Mouse (Mus musculus): ENCODE results near the gene Nr4a1.
A peak's percentile ranks its signal among the peaks of the same experiment; 100 is the strongest.

The Nr4a1 gene

GRCm38 (mm10) chr15:101233183-101233582, 20.9 kb upstream of the Nr4a1 start:
- no peak for DNase-seq (ENCODE audit: low read depth, low spot score)

DNA sequence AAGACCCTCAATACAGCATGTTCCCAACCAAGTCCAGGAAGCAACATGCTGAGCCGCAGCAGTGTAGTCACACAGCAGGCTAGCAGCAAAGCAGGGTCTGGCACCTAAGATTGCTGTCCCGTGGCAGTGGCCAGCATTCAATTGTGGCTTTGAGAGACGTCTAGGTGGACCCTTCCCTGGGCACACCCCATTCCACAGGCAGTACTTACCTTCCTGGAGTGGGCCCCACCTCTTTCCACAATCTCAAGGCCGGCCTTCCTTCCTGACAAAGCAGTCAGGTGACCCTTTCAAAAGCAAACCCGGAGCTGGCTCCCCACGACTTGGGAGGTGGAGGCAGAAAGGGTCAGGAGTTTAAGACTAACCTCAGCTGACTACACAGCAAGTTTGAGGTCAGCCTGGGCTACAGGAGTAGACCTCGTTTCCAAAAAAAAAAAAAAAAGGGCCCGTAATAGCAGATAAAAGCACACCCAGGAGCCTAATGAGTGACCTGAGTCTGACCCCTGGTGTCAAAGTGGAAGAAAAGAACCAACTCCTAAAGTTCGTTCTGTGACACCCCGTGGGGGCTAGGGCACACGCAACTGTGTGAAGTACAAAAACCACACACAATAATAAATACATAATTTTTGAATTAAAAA, 20.3 kb upstream of the Nr4a1 start:
- no peak for DNase-seq (ENCODE audit: low read depth, low spot score)

DNA sequence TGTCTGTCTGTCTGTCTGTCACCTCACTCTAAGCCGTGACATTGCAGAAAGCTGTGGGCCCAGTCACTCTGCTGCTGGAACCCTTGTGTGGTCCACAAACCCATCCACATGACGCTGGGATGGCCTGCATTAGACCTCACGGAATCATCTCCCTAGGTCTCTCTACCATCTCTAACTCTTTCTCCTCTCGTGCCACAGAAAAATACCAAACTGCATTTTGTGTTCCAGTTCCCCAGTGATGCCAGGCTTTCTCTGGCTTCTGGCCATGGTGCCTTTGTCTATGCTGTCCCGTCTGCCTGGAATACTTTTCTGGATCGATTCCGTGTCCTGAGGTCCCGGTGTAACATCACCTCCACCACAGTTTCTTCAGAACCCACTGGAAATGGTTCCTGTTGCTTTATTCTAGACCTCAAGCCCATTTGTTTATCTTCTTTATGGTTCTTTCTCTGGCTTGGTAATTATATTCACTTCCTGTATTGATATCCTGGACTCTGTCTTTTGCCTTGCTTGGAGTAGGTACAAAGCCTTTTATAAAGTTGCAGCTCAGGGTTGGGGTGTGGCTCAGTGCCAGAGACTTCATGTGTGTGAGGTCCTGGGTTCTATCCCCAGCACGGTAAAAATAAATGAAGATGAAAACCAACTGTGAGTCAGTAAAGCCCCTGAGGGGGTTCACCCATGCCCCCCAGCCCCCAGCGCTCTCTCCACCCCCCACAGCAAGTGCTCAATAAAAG, 19.3 kb upstream of the Nr4a1 start:
- DNase-seq (ENCODE audit: low read depth, low spot score), result no peak

GRCm38 (mm10) chr15:101235342-101235698, 18.7 kb upstream of the Nr4a1 start:
- DNase-seq (ENCODE audit: low read depth, low spot score), result no peak

GRCm38 (mm10) chr15:101235728-101236327, 18.2 kb upstream of the Nr4a1 start:
- DNase-seq (ENCODE audit: low read depth, low spot score), result no peak

DNA sequence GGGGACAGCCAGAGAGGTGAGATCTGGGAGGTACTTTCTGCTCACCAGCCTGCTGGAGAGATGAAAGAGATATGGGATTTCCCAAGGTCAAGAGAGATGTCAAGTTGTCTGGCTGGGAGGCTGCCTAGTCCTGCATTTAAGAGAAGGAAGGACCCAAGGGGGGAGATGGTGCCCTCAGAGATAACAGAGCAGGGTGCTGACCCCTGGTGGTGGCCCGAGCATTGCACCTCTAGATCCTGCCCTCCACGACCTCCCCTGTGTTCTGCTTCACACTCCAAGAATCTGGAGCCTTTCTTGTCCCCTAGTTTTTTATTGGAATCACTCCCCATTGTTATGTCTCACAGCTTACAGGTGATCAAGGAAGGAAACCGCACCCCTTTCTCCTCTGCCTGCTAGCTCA, 17.2 kb upstream of the Nr4a1 start:
- peak; percentile 53 for DNase-seq (ENCODE audit: low read depth, low spot score)

- DNase-seq (ENCODE audit: low read depth, low spot score), result peak; percentile 61
These were observed 15.1 kb upstream of the Nr4a1 start for GRCm38 (mm10) chr15:101238885-101239511.

GRCm38 (mm10) chr15:101239821-101240220, 14.2 kb upstream of the Nr4a1 start:
- DNase-seq (ENCODE audit: low read depth, low spot score), result no peak

DNA sequence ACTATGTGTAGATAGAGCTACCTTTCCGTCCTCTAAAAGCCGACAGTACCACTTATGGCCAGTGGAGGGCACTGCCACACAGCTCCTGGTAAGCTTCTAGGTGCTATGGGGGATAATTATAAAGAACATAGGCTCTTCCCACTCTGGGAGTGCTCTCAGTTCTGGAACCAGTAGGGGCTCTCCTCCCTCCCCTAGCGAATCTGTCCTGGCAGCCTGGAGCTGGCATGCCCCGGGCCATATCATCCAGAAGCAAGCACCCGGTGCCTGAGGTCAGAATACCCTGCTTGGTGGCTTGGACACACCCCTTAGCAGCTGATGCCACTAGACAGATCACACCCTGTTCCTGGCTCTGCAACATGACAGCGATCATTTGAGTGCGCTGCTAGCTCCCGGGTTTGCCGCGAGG, 13.3 kb upstream of the Nr4a1 start:
- DNase-seq (ENCODE audit: low read depth, low spot score), result peak; percentile 87

DNA sequence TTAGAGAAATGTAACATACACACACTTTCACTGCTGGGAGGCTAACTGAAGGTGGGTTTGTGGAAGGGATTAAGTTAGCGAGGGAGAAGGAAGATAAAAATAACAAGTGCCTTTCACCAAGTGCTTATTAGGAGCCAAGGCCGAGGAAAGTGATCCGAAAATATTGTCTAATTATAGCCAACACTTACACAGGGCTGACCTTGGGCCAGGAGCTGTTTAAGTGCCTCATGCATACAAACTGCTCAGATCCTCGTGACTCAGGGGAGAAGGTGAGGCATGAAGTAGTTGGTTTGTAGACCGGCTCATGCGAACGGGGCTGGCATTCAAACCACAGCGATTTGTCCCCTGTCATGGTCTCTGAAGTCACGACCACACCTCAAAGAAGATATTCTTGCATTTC, 12.8 kb upstream of the Nr4a1 start:
- DNase-seq (ENCODE audit: low read depth, low spot score), result no peak

DNA sequence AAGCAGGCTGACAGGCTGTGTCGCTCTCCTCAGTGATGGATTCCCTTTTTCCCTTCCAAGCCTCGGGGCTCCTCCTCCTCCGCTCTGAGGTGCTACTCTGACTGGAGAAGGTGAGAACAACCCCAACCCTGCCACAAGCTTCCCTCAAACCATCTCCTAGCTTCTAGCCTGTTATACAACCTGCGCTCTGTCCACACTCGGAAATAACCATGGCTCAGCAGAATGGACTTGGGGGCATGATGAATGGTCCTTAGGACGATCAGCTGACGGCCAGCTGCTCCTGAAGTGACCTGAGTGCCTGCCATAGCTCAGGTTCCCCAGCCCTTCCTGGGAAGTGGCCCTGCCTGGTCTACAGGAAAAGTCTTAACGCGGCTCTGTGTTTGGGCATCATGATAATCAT, 12.2 kb upstream of the Nr4a1 start:
- no peak for DNase-seq (ENCODE audit: low read depth, low spot score)

- peak; percentile 70 for DNase-seq (ENCODE audit: low read depth, low spot score)
These were observed 11.4 kb upstream of the Nr4a1 start for GRCm38 (mm10) chr15:101242645-101243044.

GRCm38 (mm10) chr15:101244012-101244411, 10.1 kb upstream of the Nr4a1 start:
- DNase-seq (ENCODE audit: low read depth, low spot score), result no peak

GRCm38 (mm10) chr15:101246231-101247154, 7.6 kb upstream of the Nr4a1 start:
- DNase-seq (ENCODE audit: low read depth, low spot score), result peak; percentile 99

DNA sequence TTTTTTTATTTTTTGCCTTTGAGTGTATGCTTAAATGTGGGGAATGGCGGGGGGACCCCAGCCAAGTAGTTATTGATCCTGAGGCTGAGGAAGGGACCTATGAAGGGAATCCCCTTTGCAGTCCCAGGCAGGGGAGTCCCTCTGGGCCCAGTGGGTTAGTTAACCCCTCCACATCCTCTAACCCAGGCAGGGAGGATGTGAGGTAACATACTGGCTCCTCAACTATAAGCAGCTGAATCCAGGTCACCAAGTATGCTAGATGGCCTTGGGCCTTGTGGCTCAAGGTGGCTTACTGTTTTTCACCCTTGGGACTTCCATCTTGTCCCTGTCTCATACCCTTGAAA, 6.9 kb upstream of the Nr4a1 start:
- DNase-seq (ENCODE audit: low read depth, low spot score), result no peak

DNA sequence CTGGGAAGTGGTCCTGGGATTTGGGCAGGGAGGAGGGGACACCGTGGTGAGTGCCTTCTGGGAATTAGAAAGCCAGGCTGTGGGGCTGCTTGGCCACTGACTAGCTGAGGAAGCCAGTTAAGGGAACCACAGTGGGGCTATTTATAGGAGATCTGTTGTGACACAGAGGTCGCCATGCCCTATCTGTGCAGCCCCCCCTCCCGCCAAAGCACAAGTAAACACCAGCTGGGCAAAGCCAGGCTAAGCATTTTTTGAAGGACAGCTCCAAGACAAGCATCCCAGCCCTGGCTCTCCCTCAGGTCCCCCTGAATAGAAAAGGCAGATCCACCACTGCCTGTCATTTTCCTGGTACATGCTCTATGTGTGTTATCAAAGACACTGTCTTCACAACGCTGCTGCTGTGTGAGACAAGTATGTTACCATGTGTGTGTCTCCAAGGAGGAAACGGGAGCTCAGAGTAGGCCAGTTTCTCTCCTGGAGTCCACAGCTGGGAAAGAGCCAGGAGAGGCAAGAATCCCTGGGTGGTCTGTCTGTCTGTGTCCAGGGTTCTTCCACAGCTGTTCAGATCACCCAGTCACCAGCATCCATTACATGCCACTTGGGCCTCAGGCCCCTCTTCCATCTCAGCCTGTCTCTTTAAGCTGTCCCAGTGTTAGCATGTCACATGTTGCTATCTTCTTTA, 5.9 kb upstream of the Nr4a1 start:
- DNase-seq (ENCODE audit: low read depth, low spot score), result no peak

- no peak for DNase-seq (ENCODE audit: low read depth, low spot score)
These were observed 3.8 kb upstream of the Nr4a1 start for GRCm38 (mm10) chr15:101250220-101250800.

DNA sequence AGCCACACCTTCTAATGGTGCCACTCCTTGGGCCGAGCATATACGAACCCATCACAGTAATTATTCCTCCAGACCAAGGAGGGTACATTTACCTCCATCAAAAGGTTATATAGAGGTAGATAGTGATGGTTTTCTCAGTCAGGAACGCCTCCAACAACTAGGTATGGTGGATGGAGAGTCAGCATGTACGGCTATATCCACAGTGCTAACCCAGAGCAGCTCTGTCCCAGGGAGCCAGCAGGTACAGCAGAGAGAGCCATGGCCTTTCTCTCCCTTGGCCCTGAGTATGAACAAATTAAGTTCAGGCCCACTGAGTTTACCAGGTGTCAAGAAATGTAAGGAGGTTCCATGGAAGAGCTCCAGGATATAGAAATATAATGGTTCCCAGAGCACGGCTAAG, 2.1 kb upstream of the Nr4a1 start:
- no peak for DNase-seq (ENCODE audit: low read depth, low spot score)

- DNase-seq (ENCODE audit: low read depth, low spot score), result no peak
These were observed 1.5 kb upstream of the Nr4a1 start for GRCm38 (mm10) chr15:101252614-101253013.

DNA sequence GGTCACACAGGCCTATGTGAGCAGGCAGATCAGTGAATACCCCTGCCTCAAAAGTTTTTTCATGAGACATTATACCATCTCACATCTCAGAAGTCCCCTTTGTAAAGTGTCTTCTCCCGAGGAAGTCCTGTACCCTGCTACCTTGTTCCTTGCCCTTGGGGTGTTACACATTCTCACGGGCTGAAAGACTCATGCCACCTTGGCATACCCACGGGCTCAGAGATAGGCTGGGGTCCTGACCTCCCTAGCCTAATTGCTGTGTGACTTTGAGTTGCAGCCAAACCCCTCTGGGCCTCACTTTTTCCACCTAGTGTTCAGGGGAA, 545 bp upstream of the Nr4a1 start:
- no peak for DNase-seq (ENCODE audit: low read depth, low spot score)
